Mouse (Mus musculus) erythroblast, embryonic 14.5 days (primary cell): ENCODE measurements around the gene Dnajc10. TPM values are rescaled to one million over a fixed set of nuclear protein-coding genes. Genes with fewer than 3 reads are reported as not detected.

Experiments
- H3K27me3 ChIP-seq: 2 replicates; pipeline ENCODE4 v1.6.1; 2012; ENCODE audit warnings: inconsistent platforms; ENCODE audit not compliant: control insufficient read depth
- H3K36me3 ChIP-seq: 2 replicates; pipeline ENCODE4 v1.6.1; 2012; ENCODE audit warnings: mild to moderate bottlenecking, inconsistent platforms; ENCODE audit not compliant: control insufficient read depth
- H3K4me1 ChIP-seq: 2 replicates; pipeline ENCODE4 v1.6.1; 2012; ENCODE audit warnings: inconsistent platforms; ENCODE audit not compliant: control insufficient read depth
- H3K4me3 ChIP-seq: replicated peaks from 2 replicates; pipeline ENCODE3; 2012; ENCODE audit warnings: moderate library complexity, mild to moderate bottlenecking, inconsistent platforms
- H3K9me3 ChIP-seq: 2 replicates; pipeline ENCODE4 v1.6.1; 2012; ENCODE audit warnings: low read length, inconsistent platforms, mixed read lengths; ENCODE audit not compliant: control insufficient read depth
- GATA1 ChIP-seq: IDR thresholded peaks from 2 replicates; pipeline ENCODE4 v1.6.1; 2012; ENCODE audit warnings: low read length, inconsistent platforms, mixed read lengths
- TAL1 ChIP-seq: IDR thresholded peaks from 3 replicates; pipeline ENCODE4 v1.6.1; 2012; ENCODE audit warnings: low read length, inconsistent platforms, mixed read lengths
- polyA plus RNA-seq: library from polyadenylated mRNA; stranded (reverse); fragments of >175 nt; gene quantifications from 2 replicates; pipeline ENCODE4 v1.2.3, GENCODE M21; 2012

Dnajc10 gene
- polyA plus RNA-seq, 1 experiment: 0.37 TPM

DNA sequence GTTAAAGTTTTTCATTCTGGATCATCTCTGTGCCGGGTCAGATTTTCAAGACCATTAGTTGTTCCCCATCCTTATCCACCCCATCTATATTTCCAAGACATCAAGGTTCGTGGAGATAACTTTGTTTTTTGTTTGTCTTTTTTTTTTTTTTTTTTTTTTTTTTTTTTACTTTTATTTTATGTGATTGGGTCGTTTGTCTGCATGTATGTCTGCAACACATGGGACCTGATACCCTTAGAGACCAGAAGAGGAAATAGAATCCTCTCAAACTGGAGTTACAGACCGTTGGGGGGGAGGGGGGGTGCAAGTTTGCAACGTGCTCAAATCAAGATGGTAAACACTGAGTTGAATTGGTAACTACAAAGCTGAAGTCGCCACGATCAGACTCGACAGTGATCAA lies 23.1 kb upstream of the Dnajc10 start, which contains the start of gene Prdx6b:
TSS of gene Prdx6b (plus strand) at position 301 of the 400 bp plus-strand sequence.
- no peaks in the 10 kb centered on the region for H3K4me1 ChIP-seq
- TF ChIP-seq GATA1: no peak
- no peak for TF ChIP-seq TAL1
- no peaks in the 10 kb centered on the region for H3K27me3 ChIP-seq
- no peaks in the 10 kb centered on the region for H3K9me3 ChIP-seq
- no peaks in the 10 kb centered on the region for H3K36me3 ChIP-seq
- H3K4me3 ChIP-seq: no peak within 1 kb of the TSS

DNA sequence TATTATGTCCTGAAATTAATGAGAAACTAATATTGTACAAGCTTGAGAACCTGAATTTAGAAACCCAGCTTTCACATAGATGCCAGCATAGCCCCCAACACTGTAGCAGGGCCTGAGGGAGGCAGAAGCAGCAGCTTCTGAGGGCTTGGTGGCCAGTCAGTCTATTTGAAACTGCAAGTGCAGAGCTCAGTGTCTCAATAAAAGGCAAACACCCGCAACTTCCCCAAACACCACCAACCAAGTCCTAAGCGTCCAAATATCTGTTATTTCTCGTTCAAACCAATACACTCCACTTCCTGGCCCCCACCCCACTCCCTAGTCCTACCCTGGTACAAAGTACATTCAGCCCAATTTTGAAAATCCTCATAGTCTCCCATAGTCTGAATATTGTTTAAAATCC lies 16.9 kb upstream of the Dnajc10 start:
- H3K4me1 ChIP-seq: no peaks in the 10 kb centered on the region
- H3K27me3 ChIP-seq: no peaks in the 10 kb centered on the region
- no peak overlapping the region for H3K4me3 ChIP-seq
- no peaks in the 10 kb centered on the region for H3K36me3 ChIP-seq
- H3K9me3 ChIP-seq: no peaks in the 10 kb centered on the region
- TF ChIP-seq GATA1 (no peak), TAL1 (no peak)

DNA sequence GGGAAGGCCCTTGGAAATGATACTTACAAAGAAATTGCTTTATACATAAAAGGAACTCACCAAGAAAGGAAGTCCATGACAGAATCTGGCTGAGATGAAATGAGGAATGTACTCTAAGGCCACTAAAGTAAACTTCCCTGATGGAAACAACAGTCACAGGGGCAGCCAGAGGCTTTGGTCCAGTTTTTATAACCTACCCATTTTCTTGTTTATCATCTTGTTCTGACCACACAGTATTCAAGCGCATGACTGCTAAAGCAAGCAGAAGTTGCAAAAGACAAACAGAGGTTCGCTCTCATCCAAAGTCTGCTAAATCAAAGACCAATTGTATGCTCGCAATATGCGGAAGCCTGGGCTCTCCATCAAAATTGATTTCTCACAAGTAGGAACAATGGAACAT lies 14.5 kb upstream of the Dnajc10 start:
- Histone ChIP-seq H3K36me3 (no peaks in the 10 kb centered on the region), H3K4me3 (no peak overlapping the region), H3K27me3 (no peaks in the 10 kb centered on the region), H3K4me1 (no peaks in the 10 kb centered on the region), H3K9me3 (no peaks in the 10 kb centered on the region)
- no peak for TF ChIP-seq TAL1
- no peak for TF ChIP-seq GATA1

DNA sequence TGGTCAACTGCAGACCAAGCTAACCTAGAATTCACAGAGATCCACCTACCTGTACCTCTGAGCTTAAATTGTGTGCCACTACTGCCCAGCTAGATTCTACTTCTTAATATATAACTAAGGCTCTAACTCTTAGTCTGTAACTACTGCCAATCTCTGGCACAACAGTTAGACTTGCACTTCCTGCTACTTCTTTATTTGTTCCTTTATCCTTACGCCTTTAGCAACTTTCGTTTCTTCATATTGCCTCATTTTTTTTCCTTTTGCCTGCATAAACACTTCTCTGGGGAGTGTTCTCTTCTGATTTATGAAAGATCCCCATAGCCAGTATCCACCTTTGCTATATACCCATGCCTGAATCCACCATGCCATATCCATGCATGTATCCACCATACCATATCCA lies 11.3 kb upstream of the Dnajc10 start:
- Histone ChIP-seq H3K4me3 (no peak overlapping the region), H3K36me3 (no peaks in the 10 kb centered on the region), H3K4me1 (no peaks in the 10 kb centered on the region), H3K27me3 (no peaks in the 10 kb centered on the region), H3K9me3 (no peaks in the 10 kb centered on the region)
- TF ChIP-seq TAL1: no peak
- TF ChIP-seq GATA1: no peak

DNA sequence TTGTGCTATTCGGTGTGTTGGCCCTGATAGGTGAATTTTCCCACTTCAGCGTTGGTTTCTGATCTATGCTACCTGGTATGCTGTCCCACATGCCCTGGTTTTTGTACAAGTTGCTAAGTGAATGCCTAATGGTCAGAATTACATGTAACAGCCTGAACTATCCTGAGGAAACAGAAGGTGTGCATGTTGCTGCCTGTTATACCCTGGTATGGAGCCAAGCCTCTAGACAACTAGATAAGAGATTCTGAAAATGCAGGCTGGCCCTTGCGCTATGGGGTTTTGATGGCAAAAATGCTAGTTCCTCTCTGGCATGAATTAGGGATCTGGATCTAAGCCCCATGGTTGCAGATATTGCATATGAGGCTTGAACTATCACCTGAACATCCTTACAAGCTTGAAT lies 7.6 kb upstream of the Dnajc10 start:
- Histone ChIP-seq H3K9me3 (no peaks in the 10 kb centered on the region), H3K4me1 (no peaks in the 10 kb centered on the region), H3K36me3 (no peaks in the 10 kb centered on the region), H3K27me3 (0 out of 2 replicates have a peak, but pooled peaks cover 3% of the 10 kb centered on the region), H3K4me3 (no peak overlapping the region)
- TF ChIP-seq GATA1 (no peak), TAL1 (no peak)

DNA sequence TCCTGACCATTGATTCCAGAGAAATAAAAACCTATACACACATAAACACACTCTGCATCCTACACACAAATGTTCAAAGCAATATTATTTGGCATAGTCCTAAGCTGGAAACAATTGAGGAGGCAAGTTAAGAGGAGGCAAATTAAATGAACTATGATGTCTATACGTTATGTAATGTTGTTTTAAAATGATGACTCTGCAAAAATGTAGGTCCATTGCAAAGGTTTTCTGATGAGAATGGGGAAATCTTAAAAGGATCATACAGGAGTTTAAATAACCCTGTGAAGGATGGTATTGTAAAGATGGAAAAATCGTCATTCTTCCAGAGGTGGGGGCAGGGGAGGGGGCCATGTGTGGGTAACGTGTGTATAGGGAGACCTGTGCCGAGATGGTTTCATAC lies 5.5 kb upstream of the Dnajc10 start:
- no peaks in the 10 kb centered on the region for H3K36me3 ChIP-seq
- 0 out of 2 replicates have a peak, but pooled peaks cover 3% of the 10 kb centered on the region for H3K27me3 ChIP-seq
- H3K4me3 ChIP-seq: no peak overlapping the region
- H3K4me1 ChIP-seq: peaks cover 4% of the 10 kb centered on the region
- TF ChIP-seq TAL1: no peak
- no peak for TF ChIP-seq GATA1
- H3K9me3 ChIP-seq: no peaks in the 10 kb centered on the region

DNA sequence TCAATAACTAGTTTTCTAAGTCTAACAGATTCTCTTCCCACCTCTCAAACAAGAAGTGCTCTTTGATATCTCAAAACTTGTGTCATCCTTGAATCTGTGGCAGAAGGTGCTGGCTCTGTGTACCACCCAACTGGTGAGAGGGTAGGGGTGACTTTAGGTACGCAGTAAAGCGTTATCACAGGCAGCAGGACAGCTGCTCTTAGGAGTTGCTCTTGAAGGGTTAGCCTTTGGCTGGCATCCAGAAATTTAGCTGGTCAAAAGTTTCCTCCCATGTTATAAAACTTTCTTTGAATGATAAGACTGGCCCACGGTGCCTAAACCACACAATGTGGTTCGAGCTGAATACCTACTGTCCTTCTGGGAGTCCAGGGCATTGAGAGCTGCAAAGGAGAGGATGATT lies 4.5 kb upstream of the Dnajc10 start:
- Histone ChIP-seq H3K4me1 (peaks cover 8% of the 10 kb centered on the region), H3K27me3 (0 out of 2 replicates have a peak, but pooled peaks cover 3% of the 10 kb centered on the region), H3K36me3 (no peaks in the 10 kb centered on the region), H3K9me3 (no peaks in the 10 kb centered on the region), H3K4me3 (no peak overlapping the region)
- TF ChIP-seq GATA1 (no peak), TAL1 (no peak)

DNA sequence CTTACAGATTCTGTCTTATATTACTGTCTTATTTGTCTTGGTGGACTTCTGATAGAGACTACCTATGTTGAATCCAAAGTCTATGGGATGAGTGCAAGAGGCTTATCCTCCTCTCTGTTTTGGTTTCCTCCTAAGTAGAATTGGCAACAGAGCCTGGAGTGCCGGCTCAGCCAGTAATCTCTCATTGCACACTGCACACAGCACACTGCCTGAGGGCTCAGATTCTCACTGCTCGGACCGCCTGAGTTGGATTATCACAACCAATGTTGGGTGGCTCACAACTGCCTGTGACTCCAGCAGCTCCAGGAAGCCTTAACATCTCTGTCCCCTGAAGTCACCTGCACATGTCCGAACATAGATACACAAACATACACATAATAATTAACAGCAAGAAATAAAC lies 3.9 kb upstream of the Dnajc10 start:
- H3K4me3 ChIP-seq: no peak overlapping the region
- no peaks in the 10 kb centered on the region for H3K9me3 ChIP-seq
- H3K27me3 ChIP-seq: 0 out of 2 replicates have a peak, but pooled peaks cover 3% of the 10 kb centered on the region
- TF ChIP-seq TAL1 (no peak), GATA1 (no peak)
- no peaks in the 10 kb centered on the region for H3K36me3 ChIP-seq
- H3K4me1 ChIP-seq: peaks cover 14% of the 10 kb centered on the region

DNA sequence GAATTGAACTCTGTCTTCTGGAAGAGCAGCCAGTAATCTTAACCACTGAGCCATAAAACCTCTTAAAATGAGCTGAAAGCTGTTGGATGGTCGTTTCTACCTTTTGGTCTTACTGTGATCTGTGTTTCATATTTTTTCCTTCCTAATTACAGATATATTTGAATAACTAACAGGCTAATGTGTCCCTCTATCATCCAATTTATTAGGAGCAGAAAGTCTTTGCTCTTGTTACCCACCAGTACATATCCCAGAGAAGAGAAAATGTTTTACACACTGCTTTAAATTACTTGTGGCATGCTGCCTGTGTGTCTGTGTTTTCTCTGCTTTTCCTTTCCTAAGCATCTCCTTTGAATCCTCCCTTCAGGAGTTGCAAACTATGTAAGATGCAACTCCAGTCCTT lies 1.1 kb upstream of the Dnajc10 start:
- peak overlapping the region; percentile 95 for H3K4me3 ChIP-seq
- TF ChIP-seq GATA1 (no peak), TAL1 (no peak)

DNA sequence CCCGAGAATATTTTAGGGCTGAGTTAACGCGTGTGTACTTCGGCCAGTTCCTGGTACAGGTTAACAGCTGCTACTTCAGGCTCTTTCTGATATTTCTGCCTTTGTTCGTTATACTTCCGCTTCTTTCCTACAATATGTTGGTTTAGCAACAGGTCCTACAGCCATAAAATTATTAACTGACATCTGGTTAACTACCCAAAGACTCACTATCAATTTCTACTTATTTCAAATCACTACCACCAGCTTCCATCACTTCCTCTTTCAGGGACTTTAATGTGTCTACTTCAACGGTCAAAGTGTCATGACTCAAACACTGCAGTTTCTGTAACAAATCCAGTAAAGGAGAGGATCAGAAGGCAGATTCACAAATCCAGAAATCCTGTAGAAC lies 418 bp upstream of the Dnajc10 start:
- peaks cover 20% of the 10 kb centered on the region for H3K4me1 ChIP-seq
- 0 out of 2 replicates have a peak, but pooled peaks cover 3% of the 10 kb centered on the region for H3K27me3 ChIP-seq
- H3K9me3 ChIP-seq: no peaks in the 10 kb centered on the region
- no peak for TF ChIP-seq GATA1
- no peak for TF ChIP-seq TAL1
- peaks cover 15% of the 10 kb centered on the region for H3K36me3 ChIP-seq
- peak overlapping the region; percentile 95 for H3K4me3 ChIP-seq

More for the DNA sequence above, 1.1 kb upstream of the Dnajc10 start:
- Histone ChIP-seq H3K4me1 (peaks cover 20% of the 10 kb centered on the region), H3K9me3 (no peaks in the 10 kb centered on the region), H3K36me3 (peaks cover 8% of the 10 kb centered on the region), H3K27me3 (0 out of 2 replicates have a peak, but pooled peaks cover 3% of the 10 kb centered on the region)
